Mouse (Mus musculus) kidney, postnatal 36 days (tissue): ENCODE data around the gene Ppm1a.
A peak's percentile ranks its signal among the peaks of the same experiment; 100 is the strongest.
"Not testable (repeated sequence)": the region's sequence is repeated elsewhere in the genome, so short reads cannot be mapped to it uniquely, and the experiment has no call there.

Source experiments
- DNase-seq, 2 experiments: peaks; one replicate each; pipeline ENCODE4 v3.0.0; 2021 to 2022; ENCODE audit warnings: mixed read lengths in 2 of 2

Ppm1a gene

DNA sequence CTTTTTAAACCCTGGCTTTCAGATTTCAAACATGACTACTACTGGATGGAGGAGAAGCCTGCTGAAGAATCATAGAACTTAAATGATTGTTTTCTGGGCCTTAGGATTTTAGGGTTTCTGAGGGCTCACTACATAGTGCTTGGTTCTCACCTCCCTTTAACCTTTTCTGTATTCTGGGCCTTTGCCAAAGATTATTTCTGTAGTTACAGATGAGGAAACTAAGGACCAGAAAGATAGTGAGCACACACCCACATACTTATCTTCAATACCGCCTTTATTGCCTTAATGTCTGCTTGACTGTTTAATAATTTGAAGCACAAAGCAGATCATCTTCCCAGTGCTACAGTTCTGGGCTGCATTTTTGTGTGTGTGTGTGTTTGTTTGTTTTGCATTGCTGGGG is 5.2 kb downstream of the Ppm1a start:
- DNase-seq = no peak

DNA sequence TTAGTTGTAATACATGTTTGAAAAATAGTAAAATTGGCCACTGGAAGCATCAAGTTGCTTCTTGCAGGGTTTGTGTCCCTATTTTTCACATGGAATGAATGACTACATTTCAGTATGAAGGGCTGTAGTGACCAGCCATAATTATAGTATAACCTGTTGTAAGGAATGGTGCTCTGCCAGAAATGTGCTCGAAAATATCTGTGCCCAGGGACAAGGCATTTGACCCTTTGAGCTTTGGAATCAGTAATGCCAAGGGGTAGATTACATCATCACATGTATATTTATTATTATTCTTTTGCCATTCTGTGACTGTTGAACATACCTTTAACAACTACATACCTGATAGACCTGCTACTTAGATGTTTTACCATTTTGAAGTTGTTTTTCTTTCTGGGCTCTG is 5.9 kb downstream of the Ppm1a start:
- DNase-seq = peak in 1 of 2 experiments; percentile 31

DNA sequence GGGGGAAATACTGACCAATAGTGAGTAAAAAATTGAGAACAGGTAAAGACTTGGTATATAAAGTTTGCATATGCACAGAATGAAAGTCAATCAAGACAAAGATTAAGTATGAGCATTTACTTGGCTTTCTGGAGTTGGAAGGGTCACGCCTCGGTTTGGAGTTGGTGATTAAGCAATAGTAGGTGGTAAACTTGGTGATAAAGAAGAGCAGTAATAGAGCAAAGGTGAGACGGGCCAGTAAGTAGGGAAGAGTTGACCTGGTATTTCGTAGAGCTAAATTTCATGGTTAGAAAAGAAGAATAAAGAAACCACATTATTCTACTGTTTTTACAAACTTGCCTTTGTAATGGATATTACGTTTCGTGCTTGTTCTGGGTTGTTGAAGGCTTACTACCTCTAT is 10.6 kb downstream of the Ppm1a start:
- DNase-seq = no peak

GRCm38 (mm10) chr12:72768230-72768629 is 11.0 kb downstream of the Ppm1a start:
- no peak for DNase-seq

- no peak for DNase-seq
Measured at GRCm38 (mm10) chr12:72769546-72770230, 12.4 kb downstream of the Ppm1a start.

DNA sequence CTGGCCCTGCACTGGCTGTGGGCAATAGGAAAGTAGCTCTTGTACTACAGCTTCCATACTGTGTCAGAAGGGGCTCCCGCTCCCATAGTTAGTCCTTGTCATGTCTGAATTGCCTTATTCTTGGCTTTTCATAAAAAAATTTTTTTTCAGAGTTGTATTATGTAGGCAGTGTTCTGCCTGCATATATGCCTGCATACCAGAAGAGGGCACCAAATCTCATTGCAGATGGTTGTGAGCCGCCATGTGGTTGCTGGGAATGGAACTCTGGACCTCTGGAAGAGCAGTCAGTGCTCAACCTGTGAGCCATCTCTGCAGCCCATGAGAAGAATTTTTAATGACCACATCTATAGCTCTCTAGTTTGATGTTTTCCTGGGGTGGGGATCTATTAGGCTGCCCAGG is 13.9 kb downstream of the Ppm1a start:
- DNase-seq = no peak

- DNase-seq = no peak
Measured at GRCm38 (mm10) chr12:72771711-72772110, 14.5 kb downstream of the Ppm1a start.

- DNase-seq = no peak
Measured at GRCm38 (mm10) chr12:72773921-72774320, 16.7 kb downstream of the Ppm1a start.

DNA sequence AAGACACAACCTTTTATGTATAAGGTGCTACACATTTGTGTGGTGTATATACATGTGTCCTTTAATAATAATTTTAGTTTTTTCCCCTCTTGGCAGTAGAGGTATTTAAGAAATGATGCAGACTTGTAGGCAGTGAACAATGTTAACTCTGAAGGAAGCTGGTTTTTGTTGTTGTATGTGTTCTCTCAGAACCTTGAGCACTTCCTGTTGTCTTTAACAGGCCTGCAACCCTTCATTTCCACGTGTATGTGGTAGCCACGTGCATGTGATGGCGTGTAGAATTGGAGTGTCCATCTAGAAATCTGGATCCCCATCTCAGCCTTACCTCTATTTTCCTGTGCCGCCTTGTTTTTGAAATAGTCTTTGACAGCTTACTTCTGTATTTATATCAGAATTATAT is 20.0 kb downstream of the Ppm1a start:
- no peak for DNase-seq

- no peak for DNase-seq
Measured at GRCm38 (mm10) chr12:72780136-72780535, 22.9 kb downstream of the Ppm1a start.

DNA sequence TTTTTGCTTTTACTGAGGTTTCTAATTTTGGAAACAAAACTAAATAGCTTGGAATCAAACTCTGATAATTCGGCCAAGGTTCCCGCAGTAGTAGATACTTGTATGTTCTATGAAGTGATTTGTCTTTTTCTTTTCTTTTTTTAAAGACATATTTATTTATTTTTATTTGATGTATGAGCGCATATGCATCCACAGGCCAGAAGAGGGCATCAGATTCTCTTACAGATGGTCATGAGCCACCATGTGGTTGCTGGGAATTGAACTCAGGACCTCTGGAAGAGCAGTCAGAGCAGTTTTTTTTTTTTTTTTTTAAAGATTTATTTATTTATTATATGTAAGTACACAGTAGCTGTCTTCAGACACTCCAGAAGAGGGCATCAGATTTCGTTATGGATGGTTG is 25.5 kb downstream of the Ppm1a start:
- not testable (repeated sequence) for DNase-seq

DNA sequence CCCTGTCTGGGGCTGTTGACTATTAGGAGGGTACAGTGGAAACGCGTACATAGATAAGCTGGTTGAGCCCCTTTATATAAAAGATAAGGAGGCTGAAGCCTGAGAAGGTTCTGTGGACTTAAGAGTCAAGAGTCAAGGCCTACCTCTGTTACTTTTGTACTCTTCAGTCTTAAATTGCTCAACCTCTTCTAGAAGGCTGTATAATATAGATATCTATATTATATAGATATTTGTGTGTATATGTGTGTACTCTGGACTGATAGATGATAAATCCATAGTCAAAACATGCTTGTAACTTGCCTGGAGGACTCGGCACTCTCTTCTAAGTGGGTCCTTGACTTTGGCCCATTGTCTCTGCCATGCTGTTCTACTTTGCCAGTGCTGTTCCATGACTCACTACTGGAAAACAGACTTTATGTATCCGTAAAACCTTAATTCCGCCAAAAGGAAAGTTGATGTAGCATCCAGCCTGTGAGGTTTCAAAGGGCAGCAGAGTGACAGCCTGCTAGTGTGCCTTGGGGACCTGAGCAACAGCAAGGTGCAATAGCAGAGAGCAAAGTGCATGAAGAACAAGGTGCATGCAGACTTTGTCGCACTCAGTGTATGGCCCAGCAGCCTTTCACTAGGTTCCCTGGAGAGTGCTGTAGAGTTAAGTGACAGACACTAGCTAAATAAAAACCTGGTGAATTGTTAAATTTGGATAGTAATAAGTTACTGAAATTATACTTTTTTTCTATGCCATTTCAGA is 28.1 kb downstream of the Ppm1a start:
- peak; percentile 50 to 72 for DNase-seq

- peak; percentile 58 to 60 for DNase-seq
Measured at GRCm38 (mm10) chr12:72786551-72786950, 29.3 kb downstream of the Ppm1a start.

- DNase-seq = peak; percentile 17 to 21
Measured at GRCm38 (mm10) chr12:72786986-72787385, 29.7 kb downstream of the Ppm1a start.

GRCm38 (mm10) chr12:72790538-72790937 is 33.3 kb downstream of the Ppm1a start:
- no peak for DNase-seq

- DNase-seq = no peak
Measured at GRCm38 (mm10) chr12:72792320-72793091, 35.3 kb downstream of the Ppm1a start.

DNA sequence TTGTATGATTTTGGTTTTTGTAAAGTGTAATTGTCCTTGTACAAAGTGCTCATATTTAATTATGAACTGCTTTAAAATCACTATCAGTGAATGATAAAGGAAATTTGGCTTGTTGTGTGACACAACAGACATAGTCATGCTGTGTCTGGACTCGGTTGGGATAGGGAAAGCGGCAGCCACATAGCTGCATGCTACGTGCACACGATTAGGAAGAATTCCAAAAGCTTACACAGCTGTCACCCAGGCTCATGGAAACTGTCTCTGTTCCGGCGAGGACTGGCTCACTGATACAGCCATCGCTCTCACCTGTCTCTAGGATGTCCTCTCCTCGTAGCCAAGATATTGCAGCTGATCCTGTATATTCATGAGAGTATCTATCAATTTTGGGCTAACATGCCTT is 36.7 kb downstream of the Ppm1a start:
- no peak for DNase-seq

GRCm38 (mm10) chr12:72809798-72810197 is 52.5 kb downstream of the Ppm1a start:
- DNase-seq = no peak

DNA sequence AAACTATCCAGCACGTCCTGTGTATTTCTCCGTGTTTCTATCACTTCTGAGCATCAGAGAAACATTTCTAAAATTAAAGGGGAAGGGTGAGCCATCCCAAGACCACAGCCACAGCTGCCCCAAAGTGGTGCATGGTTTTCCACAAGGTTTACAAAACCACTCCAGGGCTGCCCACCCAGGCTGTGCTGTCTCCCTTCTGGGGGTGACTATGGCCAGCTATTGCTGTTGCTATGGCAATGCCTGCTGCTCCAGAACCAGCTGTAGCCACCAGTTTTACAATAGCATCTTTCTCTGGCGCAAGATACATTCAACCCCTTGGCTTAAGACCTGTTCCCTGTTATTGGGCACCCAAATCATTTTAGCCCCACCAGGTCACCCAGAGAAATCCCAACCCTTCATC is 54.3 kb downstream of the Ppm1a start:
- DNase-seq = no peak

GRCm38 (mm10) chr12:72820940-72821431 is 63.7 kb downstream of the Ppm1a start:
- peak; percentile 22 to 24 for DNase-seq

DNA sequence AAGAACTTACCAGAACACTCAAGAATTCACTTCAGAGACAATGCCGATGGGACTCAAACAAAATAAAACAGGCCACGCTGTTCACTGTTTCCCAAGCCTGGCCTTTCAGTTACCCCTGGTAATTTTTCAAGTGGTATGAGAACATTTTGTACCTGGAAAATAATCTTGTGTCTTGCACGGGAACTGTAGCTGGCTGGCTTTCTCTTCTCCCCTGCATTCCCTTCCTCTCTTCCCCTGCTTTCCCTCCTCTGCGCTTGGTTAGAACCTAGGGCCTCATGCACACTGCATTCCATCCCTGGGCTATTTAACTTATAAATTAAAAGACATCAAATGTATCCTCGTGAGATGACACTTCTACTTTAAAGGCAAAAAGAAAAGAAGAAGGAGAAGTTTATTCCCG is 64.3 kb downstream of the Ppm1a start:
- DNase-seq = no peak

GRCm38 (mm10) chr12:72825656-72826055 is 68.4 kb downstream of the Ppm1a start:
- DNase-seq = no peak

- no peak for DNase-seq
Measured at GRCm38 (mm10) chr12:72828846-72829556, 71.7 kb downstream of the Ppm1a start.
